Mouse (Mus musculus): Measurements from ENCODE around the gene Fut11. TPM values are rescaled to one million over a fixed set of nuclear protein-coding genes. Genes with fewer than 3 reads are reported as not detected.

Fut11 gene
- total RNA-seq, 1 experiment from 2014 or later = 5.7 TPM

GRCm38 (mm10) chr14:20707201-20708190, 12.7 kb downstream of the Fut11 start, which contains the start of gene Zswim8:
Gene Zswim8, plus strand, starts transcription at chr14:20707552.
- peak; percentile 80 for ATAC-seq (ENCODE audit: extremely low read depth, insufficient number of reproducible peaks, low FRiP score, poor library complexity, severe bottlenecking)

- no peak for ATAC-seq (ENCODE audit: extremely low read depth, insufficient number of reproducible peaks, low FRiP score, poor library complexity, severe bottlenecking)
These were observed 13.5 kb downstream of the Fut11 start for GRCm38 (mm10) chr14:20708239-20708638.

- no peak for ATAC-seq (ENCODE audit: extremely low read depth, insufficient number of reproducible peaks, low FRiP score, poor library complexity, severe bottlenecking)
These were observed 19.1 kb downstream of the Fut11 start for GRCm38 (mm10) chr14:20713832-20714231.

- no peak for ATAC-seq (ENCODE audit: extremely low read depth, insufficient number of reproducible peaks, low FRiP score, poor library complexity, severe bottlenecking)
These were observed 23.7 kb downstream of the Fut11 start for GRCm38 (mm10) chr14:20718443-20718842.

- no peak for ATAC-seq (ENCODE audit: extremely low read depth, insufficient number of reproducible peaks, low FRiP score, poor library complexity, severe bottlenecking)
These were observed 25.0 kb downstream of the Fut11 start for GRCm38 (mm10) chr14:20719767-20720166.

GRCm38 (mm10) chr14:20721371-20721770, 26.6 kb downstream of the Fut11 start:
- ATAC-seq (ENCODE audit: extremely low read depth, insufficient number of reproducible peaks, low FRiP score, poor library complexity, severe bottlenecking) = no peak

- ATAC-seq (ENCODE audit: extremely low read depth, insufficient number of reproducible peaks, low FRiP score, poor library complexity, severe bottlenecking) = no peak
These were observed 28.2 kb downstream of the Fut11 start for GRCm38 (mm10) chr14:20723006-20723405.

GRCm38 (mm10) chr14:20724043-20724442, 29.3 kb downstream of the Fut11 start:
- no peak for ATAC-seq (ENCODE audit: extremely low read depth, insufficient number of reproducible peaks, low FRiP score, poor library complexity, severe bottlenecking)

- no peak for ATAC-seq (ENCODE audit: extremely low read depth, insufficient number of reproducible peaks, low FRiP score, poor library complexity, severe bottlenecking)
These were observed 31.0 kb downstream of the Fut11 start for GRCm38 (mm10) chr14:20725660-20726339.

- ATAC-seq (ENCODE audit: extremely low read depth, insufficient number of reproducible peaks, low FRiP score, poor library complexity, severe bottlenecking) = no peak
These were observed 35.1 kb downstream of the Fut11 start for GRCm38 (mm10) chr14:20729871-20730270.

- no peak for ATAC-seq (ENCODE audit: extremely low read depth, insufficient number of reproducible peaks, low FRiP score, poor library complexity, severe bottlenecking)
These were observed 36.3 kb downstream of the Fut11 start for GRCm38 (mm10) chr14:20730853-20731602.

- ATAC-seq (ENCODE audit: extremely low read depth, insufficient number of reproducible peaks, low FRiP score, poor library complexity, severe bottlenecking) = no peak
These were observed 38.5 kb downstream of the Fut11 start for GRCm38 (mm10) chr14:20733041-20733951.

GRCm38 (mm10) chr14:20733952-20734774, 39.4 kb downstream of the Fut11 start, which contains the start of gene Ndst2:
Gene Ndst2, minus strand, starts transcription at chr14:20734562.
- ATAC-seq (ENCODE audit: extremely low read depth, insufficient number of reproducible peaks, low FRiP score, poor library complexity, severe bottlenecking) = peak; percentile 87

GRCm38 (mm10) chr14:20735052-20735451, 40.3 kb downstream of the Fut11 start:
- ATAC-seq (ENCODE audit: extremely low read depth, insufficient number of reproducible peaks, low FRiP score, poor library complexity, severe bottlenecking) = no peak

- no peak for ATAC-seq (ENCODE audit: extremely low read depth, insufficient number of reproducible peaks, low FRiP score, poor library complexity, severe bottlenecking)
These were observed 41.2 kb downstream of the Fut11 start for GRCm38 (mm10) chr14:20735892-20736390.

- peak; percentile 20; the same call in 1 of the 2 replicates for ATAC-seq (ENCODE audit: extremely low read depth, insufficient number of reproducible peaks, low FRiP score, poor library complexity, severe bottlenecking)
These were observed 42.5 kb downstream of the Fut11 start for GRCm38 (mm10) chr14:20737306-20737705.

GRCm38 (mm10) chr14:20738511-20738910, 43.7 kb downstream of the Fut11 start:
- no peak for ATAC-seq (ENCODE audit: extremely low read depth, insufficient number of reproducible peaks, low FRiP score, poor library complexity, severe bottlenecking)

All from neutrophil, adult 5-6 weeks (primary cell).